Mouse (Mus musculus): Measurements from ENCODE around the gene H2-M10.6. TPM values are rescaled to one million over a fixed set of nuclear protein-coding genes. Genes with fewer than 3 reads are reported as not detected.

The H2-M10.6 gene
- not detected in 2 replicates for polyA plus RNA-seq (2012; ENCODE audit: low replicate concordance)

GRCm38 (mm10) chr17:36811871-36812270, at the start of gene H2-M10.6:
Gene H2-M10.6 (plus strand): TSS chr17:36812171.

DNA sequence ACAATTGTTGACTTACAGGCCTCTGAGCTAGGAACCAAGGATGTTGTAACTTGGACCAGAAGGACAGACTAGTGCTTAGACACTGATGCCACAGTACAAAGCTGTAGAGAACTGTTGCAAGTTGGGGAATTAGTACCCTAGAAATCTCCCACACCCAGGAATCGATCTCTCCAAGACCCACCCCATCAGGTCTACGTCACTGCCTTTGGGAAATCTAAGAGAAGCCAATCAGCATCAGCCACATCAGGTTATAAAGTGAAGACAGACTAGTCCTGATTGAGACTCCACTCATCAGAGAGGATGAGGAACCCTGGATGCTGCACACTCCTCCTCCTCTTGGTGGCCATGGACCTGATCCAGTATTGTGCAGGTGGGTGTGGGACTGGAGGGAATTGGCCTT, 39.4 kb upstream of the H2-M10.6 start, which contains the start of gene H2-M10.5:
H2-M10.5 (plus strand) TSS at position 301 of the 400 bp plus-strand sequence.

GRCm38 (mm10) chr17:36836874-36837647, 25.1 kb downstream of the H2-M10.6 start, which contains the start of gene Trim26:
Gene Trim26 (plus strand): TSS chr17:36837134.

Other genes with a start within 250 kb of the H2-M10.6 start
- not detected in 2 replicates for gene H2-M9, start 169.5 kb upstream of the H2-M10.6 start, polyA plus RNA-seq (2012; ENCODE audit: low replicate concordance)
- gene H2-M1, start 140.0 kb upstream of the H2-M10.6 start, polyA plus RNA-seq (2012; ENCODE audit: low replicate concordance): not detected in 2 replicates
- gene H2-M10.5, start 39.3 kb upstream of the H2-M10.6 start, polyA plus RNA-seq (2012; ENCODE audit: low replicate concordance): not detected in 2 replicates
- 19.6 and 19.7 TPM in 2 replicates for gene Trim26, start 25.0 kb downstream of the H2-M10.6 start, polyA plus RNA-seq (2012; ENCODE audit: low replicate concordance)
- 0.34 and 0.50 TPM in 2 replicates for gene Trim15, start 55.0 kb downstream of the H2-M10.6 start, polyA plus RNA-seq (2012; ENCODE audit: low replicate concordance)
- gene Trim10, start 57.4 kb downstream of the H2-M10.6 start, polyA plus RNA-seq (2012; ENCODE audit: low replicate concordance): 9.5 and 47.5 TPM in 2 replicates
- not detected in 2 replicates for gene Trim40, start 78.0 kb downstream of the H2-M10.6 start, polyA plus RNA-seq (2012; ENCODE audit: low replicate concordance)
- not detected in 2 replicates for gene Trim31, start 85.9 kb downstream of the H2-M10.6 start, polyA plus RNA-seq (2012; ENCODE audit: low replicate concordance)
- gene Rnf39, start 130.7 kb downstream of the H2-M10.6 start, polyA plus RNA-seq (2012; ENCODE audit: low replicate concordance): 0.11 TPM in 1 of 2 replicates, not detected in the other
- 87.0 and 326 TPM in 2 replicates for gene Ppp1r11, start 139.6 kb downstream of the H2-M10.6 start, polyA plus RNA-seq (2012; ENCODE audit: low replicate concordance)
- gene Znrd1, start 146.4 kb downstream of the H2-M10.6 start, polyA plus RNA-seq (2012; ENCODE audit: low replicate concordance): 1.0 and 4.8 TPM in 2 replicates
- 0.19 TPM in 1 of 2 replicates, not detected in the other for gene Znrd1as, start 146.4 kb downstream of the H2-M10.6 start, polyA plus RNA-seq (2012; ENCODE audit: low replicate concordance)
- not detected in 2 replicates for gene 2410137M14Rik, start 169.1 kb downstream of the H2-M10.6 start, polyA plus RNA-seq (2012; ENCODE audit: low replicate concordance)
- 0.07 TPM in 1 of 2 replicates, not detected in the other for gene H2-M5, start 177.4 kb downstream of the H2-M10.6 start, polyA plus RNA-seq (2012; ENCODE audit: low replicate concordance)
- 0.12 and 0.82 TPM in 2 replicates for gene Zfp57, start 189.0 kb downstream of the H2-M10.6 start, polyA plus RNA-seq (2012; ENCODE audit: low replicate concordance)
- gene Mog, start 211.2 kb downstream of the H2-M10.6 start, polyA plus RNA-seq (2012; ENCODE audit: low replicate concordance): not detected in 2 replicates
- gene Gabbr1, start 233.8 kb downstream of the H2-M10.6 start, polyA plus RNA-seq (2012; ENCODE audit: low replicate concordance): 15.3 and 37.9 TPM in 2 replicates

Data from leukemia stem cell, adult 10-12 weeks (primary cell).